Comparison of ENCODE assay signal across 9 mouse cellular contexts in the genomic region with DNA sequence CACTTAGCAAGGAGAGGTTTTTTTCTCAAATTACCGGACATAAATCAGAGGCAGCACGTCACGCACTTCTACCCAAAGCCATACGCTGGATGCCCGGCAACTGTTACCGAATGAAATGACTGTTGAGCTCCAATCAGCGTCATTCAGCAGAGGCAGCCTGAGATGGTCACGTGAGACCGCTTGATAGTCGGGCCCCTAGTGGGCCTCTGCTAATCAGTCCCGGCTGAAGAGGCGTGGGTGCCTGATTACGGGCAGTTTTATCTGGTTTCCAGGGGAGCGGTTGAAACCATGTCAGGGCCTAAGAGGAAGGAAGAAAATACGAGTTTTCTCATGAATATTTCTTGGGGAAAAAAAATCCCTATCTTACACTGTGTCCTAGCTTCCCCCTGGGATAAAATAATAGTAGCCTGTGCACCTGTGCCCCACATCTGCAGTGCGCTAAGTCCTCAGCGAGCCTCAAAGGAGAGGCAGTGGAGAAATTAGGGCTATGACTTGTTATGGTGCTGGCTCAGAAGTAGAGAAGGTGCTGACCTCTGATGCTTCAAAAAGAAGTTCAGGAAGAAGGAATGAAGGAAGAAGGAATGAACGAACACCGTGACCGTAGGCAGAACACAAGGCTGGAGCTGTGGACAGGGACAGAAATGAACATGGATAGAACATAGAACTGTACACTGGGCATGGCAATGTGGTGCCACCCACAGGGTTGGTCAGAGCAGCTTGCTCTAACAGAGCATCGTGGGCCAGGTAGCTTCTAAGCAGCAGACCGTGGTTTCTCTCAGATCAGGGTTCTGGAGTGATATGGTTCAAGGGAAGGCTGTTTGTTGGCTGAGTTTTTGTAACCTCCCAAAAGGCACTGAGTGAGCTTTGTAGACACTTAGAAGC. TPM values are rescaled to one million over a fixed set of nuclear protein-coding genes. Genes with fewer than 3 reads are reported as not detected.
DNase-seq lines count a peak whose midpoint lies in the region; ATAC-seq lines count a peak whose summit lies in the region.
"Had no signal": no experiment of that assay in that cellular context is flagged by ENCODE, and none has a peak within 500 bp of the region (broad histone marks: within the 10 kb centered on the region; RNA-seq: fewer than 3 reads in every experiment).

No protein-coding gene starts in this region.

- no peaks in the 10 kb centered on the region for H3K36me3 ChIP-seq in liver, embryonic 15.5 days (replicated peaks)

- peak overlapping the region; percentile 51 for H3K4me2 ChIP-seq in liver, embryonic 15.5 days

- no peak overlapping the region for H3K9ac ChIP-seq in liver, embryonic 15.5 days

- intact Hi-C loops in heart, postnatal 36 days (cut with DNase I) = no loop called here

- H3K27ac ChIP-seq in liver, embryonic 15.5 days (replicated peaks) = peak overlapping the region; percentile 64

- DNase-seq in embryo, embryonic 10 days (ENCODE audit: low spot score) = peak; percentile 61
- DNase-seq in embryo, embryonic 9.5 days (ENCODE audit: extremely low spot score) = no peak
- DNase-seq in spleen, postnatal 4 days (ENCODE audit: low spot score in 2 of 2) = peak; percentile 63 to 68
- DNase-seq in spleen, postnatal 14 days (ENCODE audit: low spot score in 2 of 2) = no peak
- peak; percentile 10 to 12 for DNase-seq in heart, postnatal 36 days
- peak; percentile 13 for DNase-seq in yolk sac, embryonic 10.5 days (ENCODE audit: low spot score)
- no peak for DNase-seq in cerebellum, adult 11-12 months

- H3K9me3 ChIP-seq in liver, embryonic 15.5 days (replicated peaks) = no peaks in the 10 kb centered on the region

- no peak overlapping the region for H3K4me3 ChIP-seq in liver, embryonic 15.5 days (replicated peaks)

- WGBS in liver, embryonic 15.5 days (ENCODE audit: insufficient replicate concordance) = 19% methylated on average over 22 of the region's 22 CpGs

- no peaks in the 10 kb centered on the region for H3K27me3 ChIP-seq in liver, embryonic 15.5 days

- H3K4me1 ChIP-seq in liver, embryonic 15.5 days (replicated peaks) = peaks cover 29% of the 10 kb centered on the region

- peak; percentile 99 for ATAC-seq in liver, embryonic 15.5 days (ENCODE audit: insufficient read depth)

RNA-seq across cellular contexts. Expression of gene Gm4792, which starts 48.7 kb away (rescaled TPM):
- not detected for total RNA-seq in heart, postnatal 36 days (2021)
- polyA plus RNA-seq in liver, embryonic 15.5 days (2015; fragmentation: Nextera tagmentation; extraction: Ambion mirVana) = not detected in 2 replicates
- polyA plus RNA-seq: spleen, adult 2 months had no signal

RNA-seq across cellular contexts. Expression of gene Ndufa12, which starts 51.3 kb away (rescaled TPM):
- total RNA-seq in heart, postnatal 36 days (2021) = 100 to 1,000 TPM; 810 to 834 TPM
- polyA plus RNA-seq in liver, embryonic 15.5 days (2015; fragmentation: Nextera tagmentation; extraction: Ambion mirVana) = 124 and 137 TPM in 2 replicates

Comparison
In these comparisons a context has a peak if more than half of its experiments do, and no peak if none do; other contexts are left out.
1. DNase-seq: peak in embryo, embryonic 10 days (single experiment), spleen, postnatal 4 days (2 of 2), heart, postnatal 36 days (2 of 2) and yolk sac, embryonic 10.5 days (single experiment); none in embryo, embryonic 9.5 days (single experiment), spleen, postnatal 14 days (0 of 2) and cerebellum, adult 11-12 months (single experiment).